Mouse (Mus musculus) thymus, postnatal 14 days (tissue): ENCODE results near the gene Morn3.
A peak's percentile ranks its signal among the peaks of the same experiment; 100 is the strongest.

Source experiments
- DNase-seq: peaks from one replicate; pipeline ENCODE4 v3.0.0; 2021

The Morn3 gene

DNA sequence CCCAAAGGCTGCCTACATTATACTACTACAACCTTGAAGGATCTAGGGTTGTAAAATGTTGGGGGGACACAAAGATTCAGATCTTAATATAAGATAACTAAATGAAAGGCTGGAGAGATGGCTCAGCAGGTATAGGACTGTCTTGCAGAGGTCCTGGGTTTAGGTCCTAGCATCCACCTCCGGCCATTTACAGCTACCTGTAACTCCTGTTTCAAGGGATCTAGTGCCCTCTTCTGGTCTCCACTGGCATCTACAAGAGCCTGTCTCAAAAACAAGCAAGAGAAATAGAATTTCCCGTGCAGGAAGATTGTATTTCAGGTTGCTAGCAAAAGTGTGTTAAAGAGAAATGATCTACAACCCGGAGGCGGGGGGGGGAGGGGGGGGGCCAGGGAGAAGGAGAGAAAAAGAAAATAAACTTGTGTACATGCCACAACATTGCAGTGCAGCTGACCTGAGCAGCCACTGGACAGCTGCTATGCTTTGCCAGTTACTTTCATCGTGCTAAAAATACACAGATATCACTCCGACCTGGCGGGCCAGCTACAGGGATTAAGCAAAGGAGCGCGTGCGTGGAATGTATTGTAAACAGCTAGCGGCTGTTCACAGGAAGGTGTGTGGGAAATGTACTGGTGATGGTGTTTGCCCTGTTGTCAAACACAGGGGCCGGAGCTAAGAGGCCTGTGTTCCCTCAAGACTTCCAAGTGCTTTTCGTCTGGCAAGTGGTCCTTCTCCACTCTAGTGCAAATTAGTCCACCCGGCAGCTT lies 13.1 kb upstream of the Morn3 start:
- DNase-seq = peak; percentile 72

- DNase-seq = peak; percentile 44
Measured at GRCm38 (mm10) chr5:123058251-123059102, 11.7 kb upstream of the Morn3 start.

DNA sequence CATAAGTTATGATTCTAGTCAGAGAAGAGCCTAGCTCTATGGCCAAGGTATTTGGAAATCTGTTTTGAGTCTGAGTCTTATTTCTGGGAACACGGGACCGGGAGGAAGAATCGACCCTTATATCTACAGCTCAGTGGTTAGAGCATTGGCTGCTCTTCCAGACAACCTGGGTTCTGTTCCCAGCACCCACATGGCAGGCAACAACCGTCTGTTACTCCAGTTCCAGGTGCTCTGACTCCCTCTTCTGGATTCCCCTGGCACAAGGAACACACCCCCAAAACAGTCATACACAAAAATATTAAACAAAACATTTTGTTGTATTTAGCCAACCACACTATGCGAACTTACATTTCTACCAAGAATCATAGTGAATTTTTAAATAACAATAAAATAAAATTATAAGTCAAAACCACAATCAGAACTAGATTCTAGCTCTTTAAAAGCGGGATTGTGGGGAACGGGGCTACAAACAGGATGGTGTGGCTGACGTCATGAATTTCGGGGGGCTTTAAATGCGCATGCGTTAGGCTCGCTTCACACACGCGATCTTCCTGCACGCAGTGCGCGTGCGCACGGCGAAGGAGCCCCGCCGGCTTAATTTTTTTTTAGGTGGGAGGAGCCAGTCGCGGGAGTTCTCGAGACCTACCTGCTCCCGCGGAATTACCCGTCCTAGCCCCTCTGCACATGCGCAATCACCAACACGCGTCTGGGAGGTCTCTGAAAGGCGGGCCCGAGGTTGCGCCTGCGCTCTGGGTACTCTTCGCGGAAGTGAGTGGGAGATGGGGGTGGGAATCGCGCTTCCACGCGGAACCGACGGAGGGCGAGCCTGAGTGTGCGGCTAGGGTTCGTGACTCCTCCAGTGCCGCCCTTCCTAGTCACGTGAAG lies 10.8 kb upstream of the Morn3 start:
- peak; percentile 100 for DNase-seq

DNA sequence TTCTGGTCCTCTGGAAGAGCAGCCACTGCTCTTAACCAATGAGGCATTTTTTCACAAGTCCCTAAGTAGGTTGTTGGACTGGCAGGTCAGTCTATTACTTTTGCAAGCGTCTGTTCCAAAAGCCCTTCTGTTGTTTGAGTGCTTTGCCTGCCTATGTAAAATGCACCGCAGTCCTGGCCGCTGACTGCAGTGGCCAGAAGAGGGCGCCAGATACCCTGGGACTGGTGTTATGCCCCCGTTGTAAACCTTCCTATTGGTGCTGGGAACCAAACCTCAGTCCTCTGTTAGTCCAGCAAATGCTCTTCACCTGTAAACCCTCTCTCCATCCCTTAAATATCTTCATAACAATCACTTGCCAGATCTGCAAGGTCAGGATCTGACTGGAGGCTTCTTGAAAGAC lies 4.9 kb upstream of the Morn3 start:
- DNase-seq = no peak

DNA sequence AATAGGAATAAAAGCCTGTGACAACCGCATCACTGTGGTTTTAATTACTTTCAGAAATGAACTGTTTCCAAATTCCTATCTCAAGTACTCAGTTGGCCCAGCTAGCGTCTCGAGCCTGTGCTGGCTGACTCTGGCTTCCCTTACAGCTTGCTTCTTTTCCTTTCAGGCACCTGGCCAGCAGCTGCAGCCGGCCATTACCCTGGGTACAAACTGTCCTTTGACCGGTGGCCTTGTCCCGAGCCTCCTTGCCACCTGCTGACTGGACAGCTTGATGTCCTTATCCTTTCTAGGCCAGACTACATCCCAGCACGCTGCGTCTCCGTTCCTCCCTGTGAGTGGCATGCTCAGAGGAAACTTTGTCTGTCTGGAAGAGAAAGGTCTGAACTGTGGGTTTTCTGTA lies 4.1 kb upstream of the Morn3 start:
- DNase-seq = no peak

DNA sequence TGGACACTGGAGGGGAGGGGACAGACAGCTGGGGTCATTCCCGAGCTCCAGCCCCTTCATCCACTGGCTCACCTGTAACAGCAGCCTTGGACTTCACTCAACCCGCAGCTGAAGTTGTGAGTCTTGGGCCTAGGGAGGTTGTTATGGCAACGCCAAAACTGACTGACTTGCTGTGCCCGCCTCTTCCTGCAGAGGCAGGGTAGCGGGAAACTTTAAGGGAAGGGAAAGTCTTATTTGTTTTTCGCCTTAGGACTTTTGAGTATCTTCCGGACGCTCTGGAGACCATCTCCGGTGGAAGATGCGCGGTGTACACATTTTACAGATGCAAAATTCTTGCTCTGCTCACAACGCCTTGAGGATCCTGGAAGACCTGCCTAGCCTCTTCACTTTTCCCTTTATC lies 2.5 kb upstream of the Morn3 start:
- DNase-seq = peak; percentile 70

DNA sequence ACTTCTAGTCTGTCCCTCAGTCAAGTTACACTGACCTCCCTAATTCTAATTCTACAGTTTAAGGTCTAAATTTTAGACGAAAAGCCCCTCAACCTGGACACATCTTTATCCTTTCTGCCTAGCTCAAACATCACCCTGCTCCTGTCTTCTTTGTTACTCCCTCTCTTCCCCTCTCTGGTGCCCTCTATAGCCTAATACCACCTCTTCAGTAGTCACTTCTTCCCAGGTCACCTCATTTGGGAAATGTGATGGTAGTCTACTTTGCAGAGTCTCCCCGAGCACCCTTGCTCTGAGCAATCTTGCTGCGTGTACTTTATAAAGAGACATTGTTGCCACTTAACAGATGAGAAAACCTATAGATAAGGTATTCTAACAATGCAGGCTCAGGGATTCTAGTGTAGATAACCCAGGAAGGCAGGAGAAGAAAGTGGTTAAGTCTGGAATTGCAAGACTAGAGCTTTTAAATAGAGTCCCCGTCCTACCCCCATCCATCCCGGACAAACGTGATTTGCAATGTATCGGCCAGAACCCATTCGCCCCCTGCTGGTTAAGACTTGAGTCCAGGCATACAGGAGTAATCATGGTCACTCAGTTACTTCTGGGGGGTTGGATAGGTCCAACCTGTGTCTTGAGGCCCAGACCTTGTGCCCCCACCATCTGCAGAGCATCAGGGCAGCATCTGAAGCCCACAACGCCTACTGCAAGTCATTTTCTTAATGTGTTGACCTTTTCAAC lies 1.1 kb downstream of the Morn3 start:
- DNase-seq = peak; percentile 66

DNA sequence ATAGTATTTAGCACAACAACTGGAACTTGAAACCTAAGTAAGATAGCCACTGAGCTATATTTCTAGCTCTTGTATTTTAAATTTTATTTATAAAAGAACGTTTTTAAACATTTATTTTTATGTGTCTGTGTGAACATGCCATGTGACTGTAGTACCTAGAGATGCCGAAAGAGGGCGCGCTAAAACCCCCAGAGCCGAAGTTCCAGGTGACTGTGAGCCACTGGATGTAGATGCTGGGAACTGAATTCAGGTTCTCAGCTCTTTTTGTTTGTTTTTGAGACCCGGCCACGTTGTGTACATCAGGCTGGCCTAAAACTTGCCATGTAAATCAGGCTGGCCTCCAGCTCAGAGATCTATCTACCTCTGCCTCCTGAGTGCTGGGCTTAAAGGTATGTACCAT lies 3.0 kb downstream of the Morn3 start:
- peak; percentile 59 for DNase-seq

DNA sequence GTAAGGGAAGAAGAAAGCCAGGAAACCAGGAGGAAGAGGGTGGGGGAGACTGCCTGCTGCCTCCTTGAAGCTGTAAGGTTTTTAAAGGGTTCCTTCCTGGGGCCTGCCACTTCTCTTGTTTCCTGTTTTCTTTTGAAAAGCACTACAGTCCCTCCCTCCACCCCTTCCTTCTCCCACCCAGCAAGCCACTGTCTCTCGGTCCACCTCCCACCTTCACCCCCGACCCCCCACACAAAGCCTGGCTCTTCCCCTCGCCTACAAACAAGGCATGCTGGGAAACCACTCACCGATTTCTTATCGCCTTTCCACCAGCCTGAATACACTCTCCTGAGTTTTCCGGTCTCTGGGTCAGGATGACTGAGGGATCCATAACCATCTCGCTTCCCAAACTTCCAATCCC lies 6.0 kb downstream of the Morn3 start:
- DNase-seq = peak; percentile 44

GRCm38 (mm10) chr5:123039120-123039752 lies 7.6 kb downstream of the Morn3 start:
- peak; percentile 93 for DNase-seq

GRCm38 (mm10) chr5:123038115-123038514 lies 8.7 kb downstream of the Morn3 start:
- DNase-seq = no peak

GRCm38 (mm10) chr5:123035564-123035963 lies 11.3 kb downstream of the Morn3 start:
- no peak for DNase-seq

DNA sequence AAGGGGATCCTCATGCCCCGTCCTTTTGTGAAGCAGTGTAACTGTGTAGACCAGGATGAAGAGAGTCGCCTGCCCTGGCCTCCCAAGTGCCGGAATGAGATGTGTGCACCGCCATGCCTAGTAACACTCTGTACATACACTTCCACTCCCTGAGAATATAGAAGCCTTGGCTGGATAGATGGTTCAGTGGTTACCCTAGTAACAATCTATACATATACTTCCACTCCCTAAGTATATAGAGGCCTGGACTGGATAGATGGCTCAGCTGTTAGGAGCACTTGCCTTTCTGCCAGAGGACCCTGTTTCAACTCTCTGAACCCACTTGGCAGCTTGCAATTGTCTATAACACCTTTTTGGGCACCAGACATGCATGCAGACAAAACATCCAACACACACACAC lies 11.7 kb downstream of the Morn3 start:
- DNase-seq = no peak

- no peak for DNase-seq
Measured at GRCm38 (mm10) chr5:123033646-123034160, 13.1 kb downstream of the Morn3 start.

DNA sequence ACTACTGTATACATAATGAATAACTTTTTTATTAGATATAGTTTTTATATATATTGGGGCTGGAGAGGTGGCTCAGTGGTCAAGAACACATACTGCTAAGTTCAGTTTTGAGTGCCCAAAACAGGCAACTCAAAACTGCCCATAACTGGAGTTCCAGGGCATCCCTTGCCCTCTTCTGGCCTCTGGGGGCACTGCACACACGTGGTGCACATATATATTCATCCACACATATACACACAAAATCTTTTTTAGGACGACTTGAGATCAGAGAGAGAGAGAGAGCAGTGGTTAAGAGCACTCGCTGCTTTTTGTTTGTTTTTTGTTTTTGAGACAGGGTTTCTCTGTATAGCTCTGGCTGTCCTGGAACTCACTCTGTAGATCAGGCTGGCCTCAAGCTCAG lies 15.5 kb downstream of the Morn3 start:
- no peak for DNase-seq

- DNase-seq = no peak
Measured at GRCm38 (mm10) chr5:123029729-123030128, 17.1 kb downstream of the Morn3 start.

DNA sequence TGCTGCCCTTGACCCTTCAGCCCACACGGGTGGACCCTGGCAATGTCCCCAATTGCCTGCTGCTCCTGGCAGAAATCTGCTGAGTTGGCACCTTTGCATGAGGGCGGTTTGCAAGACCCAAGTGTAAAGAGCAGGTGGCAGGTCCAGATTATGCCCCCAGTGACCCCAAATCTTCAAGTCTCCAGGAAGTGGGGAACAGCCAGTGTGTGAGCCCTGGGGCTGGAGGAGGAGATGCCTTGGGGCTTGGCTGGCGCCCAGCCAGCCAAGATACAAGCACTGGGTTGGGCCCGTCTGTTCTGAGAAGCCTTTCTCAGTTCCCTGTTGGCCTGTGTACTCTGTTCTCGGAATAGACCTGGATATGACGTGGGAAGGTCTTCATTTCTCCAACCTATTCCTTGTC lies 19.4 kb downstream of the Morn3 start:
- DNase-seq = no peak

DNA sequence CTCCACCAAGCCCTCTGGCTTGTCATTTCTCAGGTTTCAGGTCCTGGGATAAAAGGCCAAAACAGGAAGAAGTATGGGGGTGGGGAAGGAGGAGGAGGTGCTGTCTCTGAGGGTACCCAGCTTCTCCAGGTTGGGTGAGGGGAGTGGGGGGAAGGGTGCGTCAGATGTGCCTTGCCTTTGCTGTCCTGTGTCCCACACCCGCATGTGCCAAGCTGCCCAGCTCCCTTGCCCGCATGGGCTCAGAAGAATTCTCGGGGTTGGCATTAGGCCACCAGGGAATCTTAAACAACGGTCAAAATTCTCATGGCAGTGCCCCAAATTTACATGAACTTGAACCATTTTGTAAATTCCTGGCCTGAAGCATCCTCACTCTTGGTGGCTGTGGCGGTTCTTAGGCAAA lies 20.4 kb downstream of the Morn3 start:
- peak; percentile 38 for DNase-seq

GRCm38 (mm10) chr5:123024965-123025573 lies 21.7 kb downstream of the Morn3 start:
- DNase-seq = no peak

DNA sequence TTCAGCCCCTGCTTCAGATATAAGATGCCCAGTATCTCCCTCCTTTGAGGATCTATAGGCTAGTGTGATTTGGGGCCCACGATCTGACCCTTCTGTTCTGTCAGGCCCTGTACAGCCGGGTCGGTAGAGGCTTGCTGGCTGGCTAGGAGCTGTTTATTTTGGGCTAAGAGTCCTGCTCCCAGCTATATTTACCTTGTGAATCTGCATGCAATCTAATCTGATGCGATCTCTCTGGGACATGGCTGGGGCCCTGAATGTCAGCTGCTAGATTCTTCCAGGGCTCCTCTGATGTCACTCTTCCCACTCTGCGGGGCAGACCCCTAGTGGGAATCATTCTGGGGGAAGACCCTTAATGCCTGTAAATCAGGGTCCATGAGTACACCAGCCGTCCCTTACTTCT lies 22.5 kb downstream of the Morn3 start:
- DNase-seq = no peak

DNA sequence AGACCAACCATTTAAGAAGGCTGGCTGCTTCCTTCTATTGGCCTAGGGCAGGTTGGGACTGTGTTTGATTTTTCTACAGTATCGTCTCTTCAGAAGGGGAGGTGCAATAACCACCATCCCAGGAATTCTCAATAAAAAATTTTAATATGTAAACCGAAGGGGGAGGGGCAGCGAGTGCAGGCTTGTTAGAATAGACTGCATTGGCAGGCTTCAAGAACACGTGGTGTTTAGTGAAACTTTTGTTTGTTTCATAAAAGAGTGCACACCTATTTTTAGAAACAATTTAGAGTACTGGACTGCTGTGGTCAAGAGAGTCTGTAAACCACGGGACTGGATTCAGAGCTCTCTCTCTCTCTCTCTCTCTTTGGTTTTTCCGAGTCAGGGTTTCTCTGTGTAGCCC lies 23.8 kb downstream of the Morn3 start:
- DNase-seq = no peak
